Mouse (Mus musculus): ENCODE measurements around the gene Ccdc105. TPM values are rescaled to one million over a fixed set of nuclear protein-coding genes. Genes with fewer than 3 reads are reported as not detected.

The Ccdc105 gene
- total RNA-seq (2021), result not detected in 2 replicates
- long read RNA-seq, result 0 reads

DNA sequence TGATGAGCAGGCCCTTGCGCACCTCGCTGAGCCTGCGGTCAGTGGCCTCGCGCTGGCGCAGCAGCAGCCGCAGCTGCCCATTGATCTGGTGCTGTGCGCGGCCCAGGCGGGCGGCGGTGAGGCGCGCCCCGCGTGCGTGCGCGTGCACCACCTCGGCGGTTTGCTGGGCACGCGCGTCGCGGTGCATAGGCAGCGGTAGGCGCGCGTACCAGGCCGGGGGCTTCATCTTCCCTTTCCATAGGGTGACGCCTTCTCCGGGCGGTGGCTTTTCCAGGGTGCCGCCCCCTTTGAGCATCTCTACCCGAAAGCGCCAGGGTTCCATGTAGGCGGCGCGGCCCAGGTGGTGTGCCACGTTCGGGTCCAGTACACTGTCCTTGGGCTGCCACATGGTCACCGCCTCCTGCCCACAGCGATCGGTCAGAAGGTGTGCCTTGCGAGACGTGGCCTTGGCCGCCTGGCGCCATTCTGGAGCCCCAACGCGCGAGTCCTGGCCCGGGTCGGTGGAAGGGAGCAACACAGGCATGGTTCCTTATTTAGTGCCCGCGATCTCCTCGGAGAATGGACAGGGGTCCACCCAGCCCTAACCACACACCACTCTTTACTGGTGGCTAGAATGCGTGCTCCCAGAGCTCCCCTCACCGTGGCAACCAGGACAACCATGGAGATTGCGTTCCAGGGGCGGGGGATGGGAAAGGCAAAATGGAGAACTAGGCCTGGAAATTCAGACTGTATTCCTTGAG lies at the start of gene Ccdc105:
TSS of gene Ccdc105 (minus strand) at position 614 of the 740 bp plus-strand sequence.
- DNase-seq, result peak; percentile 62

DNA sequence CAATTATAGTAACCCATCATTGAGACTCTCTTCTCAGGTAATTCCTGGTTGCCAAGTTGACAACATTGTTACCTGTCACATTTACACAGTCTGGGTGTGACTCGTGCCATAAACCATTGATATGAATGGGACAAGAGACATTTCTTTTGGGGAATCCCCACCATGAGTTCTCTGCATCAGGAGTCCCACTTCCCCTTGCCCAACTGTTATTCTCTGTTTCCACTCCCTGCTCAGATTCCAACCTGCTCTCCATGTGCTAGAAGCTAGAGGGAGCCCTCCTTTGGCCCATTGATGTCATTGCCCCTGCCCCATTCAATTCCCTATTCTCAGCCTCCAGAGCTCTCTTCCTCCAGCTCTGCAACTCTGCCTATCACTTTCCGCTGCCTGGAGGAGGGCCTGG lies 48.6 kb upstream of the Ccdc105 start:
- no peak for DNase-seq

DNA sequence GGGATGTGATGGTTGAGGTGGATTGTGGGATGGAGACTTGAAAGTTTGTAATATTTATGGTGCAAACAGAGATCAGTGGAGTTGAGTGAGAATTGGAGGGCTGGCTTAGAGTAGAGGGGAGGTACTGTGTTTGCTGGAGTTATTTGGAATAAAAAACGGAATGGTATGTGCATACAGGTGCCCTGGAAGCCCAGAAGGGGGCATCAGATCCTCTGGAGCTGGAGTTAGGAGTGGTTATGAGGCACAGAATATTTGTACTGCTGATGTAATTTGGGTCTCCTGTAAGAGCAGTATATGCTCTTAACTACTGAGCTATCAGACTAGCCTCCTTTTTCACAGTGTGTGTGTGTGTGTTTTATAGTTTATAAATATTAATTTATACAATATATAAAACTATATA lies 37.7 kb upstream of the Ccdc105 start:
- no peak for DNase-seq

DNA sequence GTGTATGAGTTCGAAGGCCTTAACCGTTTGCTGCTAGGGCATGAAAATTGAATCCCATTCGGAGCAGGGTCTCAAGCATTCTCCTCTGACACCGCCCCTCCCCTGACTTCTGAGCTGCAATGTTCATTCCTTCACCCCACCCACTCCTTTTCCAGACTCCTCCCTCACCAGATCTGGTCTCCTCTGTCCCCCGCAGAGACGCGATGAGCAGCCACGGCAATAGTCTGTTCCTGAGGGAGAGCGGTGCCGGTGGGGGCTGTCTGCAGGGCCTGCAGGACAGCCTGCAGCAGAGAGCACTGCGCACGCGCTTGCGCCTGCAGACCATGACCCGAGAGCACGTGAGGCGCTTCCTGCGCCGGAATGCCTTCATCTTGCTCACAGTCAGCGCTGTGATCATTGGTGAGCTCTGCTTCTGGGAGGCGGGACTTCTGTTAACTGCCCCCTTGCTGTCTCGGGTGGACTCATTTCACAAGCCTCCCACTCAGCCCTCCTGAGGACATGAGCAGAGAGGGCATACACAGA lies 34.8 kb upstream of the Ccdc105 start:
- DNase-seq, result peak; percentile 75

DNA sequence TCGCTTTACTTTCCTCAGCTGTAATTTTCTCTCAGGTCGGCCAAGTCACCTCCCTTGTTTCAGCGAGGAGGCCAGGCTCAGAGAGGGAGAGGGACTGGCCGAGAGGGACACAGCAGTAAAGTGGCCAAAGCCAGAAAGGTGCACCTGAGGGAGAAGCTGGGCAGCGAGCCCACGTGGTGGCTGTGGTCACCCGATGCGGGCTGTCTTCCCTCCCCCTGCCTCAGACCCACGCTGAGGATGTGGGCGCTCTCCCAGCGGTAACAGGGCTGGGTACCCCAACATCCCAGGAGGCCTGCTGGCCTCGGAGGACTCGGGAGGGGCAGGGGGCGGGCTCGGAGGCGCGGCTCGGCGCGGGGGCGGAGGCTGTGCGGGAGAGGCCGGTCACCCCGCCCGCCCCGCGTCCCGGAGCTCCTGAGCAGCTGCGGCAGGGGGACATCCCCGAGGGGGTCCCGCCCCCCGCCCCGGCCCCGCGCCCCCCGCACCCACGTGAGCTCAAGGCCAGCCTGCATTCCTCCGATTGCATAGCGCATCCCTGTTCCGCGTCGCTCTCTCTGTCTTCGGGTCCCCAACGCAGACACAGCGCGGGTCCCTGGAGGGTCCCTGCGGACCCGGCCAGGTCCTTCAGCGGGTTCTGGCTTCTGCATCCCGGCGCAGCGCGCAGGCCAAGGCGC lies 27.3 kb upstream of the Ccdc105 start, which contains the start of gene Slc1a6:
TSS of gene Slc1a6 (plus strand) at position 516 of the 671 bp plus-strand sequence.
- DNase-seq, result peak; percentile 59

DNA sequence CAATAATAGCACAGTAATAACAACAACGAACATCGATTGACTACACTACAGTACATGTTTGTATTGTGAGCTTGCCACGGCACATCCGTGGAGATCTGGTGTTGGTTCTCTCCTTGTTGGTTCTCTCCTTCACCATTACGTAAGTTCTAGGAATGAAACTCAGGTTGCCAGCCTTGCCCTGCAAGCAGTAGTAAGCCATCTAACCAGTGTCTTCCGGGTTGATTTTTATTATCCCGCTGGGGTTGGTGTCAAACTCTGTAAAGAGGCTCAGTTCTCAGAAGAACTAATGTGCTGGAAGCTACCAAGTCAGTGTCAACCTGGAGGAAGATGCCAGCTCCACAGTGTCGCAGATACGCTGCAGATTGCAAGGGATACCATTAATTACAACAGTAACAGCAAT lies 26.7 kb upstream of the Ccdc105 start:
- DNase-seq, result no peak

DNA sequence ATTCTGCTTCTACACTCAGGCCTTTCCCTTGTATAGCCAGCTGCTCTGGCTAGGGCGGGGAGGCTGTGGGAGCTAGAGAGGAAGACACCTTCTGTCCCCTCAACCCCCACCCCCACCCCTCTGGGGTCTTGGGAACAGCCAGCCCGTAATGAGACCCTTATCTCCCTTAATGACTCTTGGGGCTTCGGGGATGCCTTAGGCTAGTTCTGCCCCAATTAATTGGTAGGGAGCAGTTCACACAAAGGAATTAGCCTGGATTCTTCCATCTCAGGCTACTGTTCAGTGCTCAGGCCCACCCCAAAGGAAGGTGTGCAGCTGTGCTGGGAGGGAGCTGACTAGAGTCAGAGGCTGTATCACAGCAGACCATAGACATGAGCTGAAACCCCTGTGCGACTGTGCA lies 23.0 kb upstream of the Ccdc105 start:
- DNase-seq, result no peak

DNA sequence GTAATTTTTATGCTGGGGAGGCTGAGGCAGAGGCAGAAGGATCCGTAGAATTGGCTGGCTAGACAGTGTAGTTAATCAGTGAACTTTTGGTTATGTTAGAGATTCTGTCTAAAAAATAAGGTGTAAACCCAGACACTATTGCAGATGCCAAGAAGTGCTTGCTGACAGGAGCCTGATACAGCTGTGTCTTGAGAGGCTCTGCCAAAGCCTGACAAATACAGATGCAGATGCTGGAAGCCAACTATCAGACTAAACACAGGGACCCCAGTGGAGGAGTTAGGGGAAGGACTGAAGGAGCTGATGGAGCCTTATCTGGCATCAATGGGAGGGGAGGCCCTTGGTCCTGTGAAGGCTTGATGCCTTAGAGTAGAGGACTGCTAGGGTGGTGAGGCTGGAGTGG lies 12.7 kb upstream of the Ccdc105 start:
- DNase-seq, result no peak

DNA sequence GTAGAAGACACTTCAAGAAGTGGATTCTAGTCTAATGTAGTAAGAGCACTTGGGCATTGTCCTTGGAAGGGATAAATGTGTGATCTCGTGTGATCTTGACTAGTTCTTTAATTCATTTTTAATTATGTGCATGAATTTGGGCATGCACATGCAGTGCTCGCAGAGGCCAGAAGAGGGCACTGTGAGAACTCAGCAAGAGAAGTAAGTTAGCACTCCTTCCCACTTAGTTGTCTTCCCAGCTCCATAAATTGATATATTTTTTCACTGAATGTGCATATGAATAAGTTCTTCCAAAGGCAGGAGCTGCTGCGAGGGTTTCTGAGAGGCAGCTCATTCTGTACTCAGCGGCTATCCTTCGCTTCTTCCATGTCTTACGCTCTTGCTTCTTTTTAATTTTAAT lies 3.2 kb upstream of the Ccdc105 start:
- peak; percentile 65 for DNase-seq

DNA sequence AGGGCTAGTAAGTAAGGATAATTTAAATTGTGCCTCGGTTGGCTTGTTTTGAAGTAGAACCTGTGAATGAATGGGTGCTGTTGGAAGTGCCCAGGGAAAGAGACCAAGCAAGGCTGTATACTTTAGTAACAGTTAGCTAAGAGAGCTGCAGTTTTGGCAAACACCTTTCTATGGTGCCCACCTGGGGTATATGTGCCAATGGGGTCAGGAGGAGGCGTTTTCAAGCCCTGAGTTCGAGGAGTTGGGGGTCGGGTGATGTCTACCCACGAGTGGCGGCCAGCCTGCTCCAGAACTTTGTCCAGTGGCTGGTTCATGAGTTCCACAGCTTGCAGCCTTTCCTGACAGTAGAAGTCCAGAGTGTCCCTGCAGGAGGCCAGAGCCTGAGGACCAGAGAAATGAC lies 3.9 kb downstream of the Ccdc105 start:
- no peak for DNase-seq

DNA sequence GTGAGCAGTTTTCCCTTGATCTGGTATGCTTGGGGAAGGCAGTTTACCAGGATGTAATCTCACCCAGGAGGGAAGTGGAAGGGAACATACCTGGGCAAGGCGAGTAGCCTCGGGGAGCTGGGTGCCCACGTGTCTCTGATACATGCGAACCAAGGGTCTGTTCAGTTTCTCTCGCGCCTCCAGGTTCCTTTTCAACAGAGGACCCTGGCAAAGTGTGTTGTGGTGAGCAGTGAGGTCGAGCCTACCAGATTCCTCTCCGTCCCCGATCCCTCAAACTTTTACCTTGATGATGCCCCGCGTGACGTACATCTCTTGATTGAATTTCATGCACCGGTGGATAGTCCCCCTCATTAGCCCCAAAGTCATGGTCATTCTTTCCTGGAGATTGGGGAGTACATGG lies 4.7 kb downstream of the Ccdc105 start:
- no peak for DNase-seq

DNA sequence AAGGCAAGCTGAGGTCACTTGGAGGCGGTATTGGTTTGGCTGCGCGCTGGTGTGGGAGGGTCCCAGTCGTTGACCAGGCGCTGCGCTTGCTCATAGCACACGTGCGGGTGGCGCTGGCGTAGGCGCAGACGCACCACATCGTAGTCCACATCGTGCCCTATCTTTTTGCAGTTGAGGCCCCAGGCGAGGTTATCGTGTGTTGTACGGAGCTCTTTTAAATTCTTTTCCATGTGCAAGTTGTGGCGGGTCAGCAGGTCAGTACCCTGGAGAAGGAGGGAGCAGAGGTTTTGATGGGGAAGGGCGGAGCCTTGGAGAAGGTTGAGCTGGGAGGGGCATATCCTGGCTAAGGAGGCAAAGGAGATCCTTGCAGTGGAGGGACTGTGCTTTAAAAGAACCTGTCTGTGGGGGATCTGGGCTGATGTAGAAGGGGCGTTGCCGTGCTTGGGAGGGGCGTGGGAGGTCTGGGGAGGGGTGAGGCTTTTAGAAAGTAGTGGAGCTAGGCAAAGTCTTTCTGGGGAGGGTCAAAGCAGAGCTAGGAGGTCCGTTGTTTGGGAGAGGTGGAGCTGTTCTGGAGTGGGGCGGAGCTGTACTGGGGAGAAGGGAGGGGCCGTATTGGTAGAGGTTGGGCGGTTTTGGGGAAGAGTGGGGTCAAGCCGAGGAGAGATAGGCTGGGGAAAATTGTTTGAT lies 5.7 kb downstream of the Ccdc105 start:
- DNase-seq, result no peak

DNA sequence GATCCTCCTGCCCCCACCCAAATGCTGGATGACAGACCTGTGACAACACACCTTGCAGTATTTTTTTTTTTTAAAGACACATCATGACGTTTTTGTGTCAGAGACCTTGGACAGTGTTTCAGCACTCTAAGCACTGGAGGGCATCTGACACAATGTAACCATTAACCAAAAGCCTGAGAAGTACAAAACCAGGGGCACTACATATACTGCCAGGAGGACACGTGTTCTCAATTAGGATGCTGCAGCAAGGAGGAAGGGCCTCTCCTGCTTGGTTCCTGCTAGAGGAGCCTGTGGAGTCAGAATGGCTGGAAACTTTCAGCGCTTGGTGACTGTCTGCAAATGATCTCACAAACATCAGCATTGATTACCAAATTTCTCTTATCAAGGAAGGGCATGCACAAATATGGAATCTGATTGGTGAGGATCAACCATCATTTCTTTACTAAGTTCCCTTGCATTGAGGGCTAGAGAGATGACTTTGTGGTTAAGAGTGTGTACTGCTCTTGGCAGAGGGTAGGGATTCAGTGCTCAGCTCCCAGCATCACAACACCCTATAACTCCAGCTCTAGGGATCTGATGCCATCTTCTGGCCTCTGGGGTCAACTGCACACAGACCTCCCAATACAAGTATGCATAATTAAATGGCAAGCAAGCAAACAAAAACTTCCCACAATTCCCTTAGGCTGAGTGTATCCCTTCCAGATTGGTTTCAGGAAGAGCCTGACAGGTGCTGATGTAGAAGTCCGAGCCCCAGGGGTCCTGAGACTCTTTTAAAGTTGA lies 7.2 kb downstream of the Ccdc105 start:
- no peak for DNase-seq

DNA sequence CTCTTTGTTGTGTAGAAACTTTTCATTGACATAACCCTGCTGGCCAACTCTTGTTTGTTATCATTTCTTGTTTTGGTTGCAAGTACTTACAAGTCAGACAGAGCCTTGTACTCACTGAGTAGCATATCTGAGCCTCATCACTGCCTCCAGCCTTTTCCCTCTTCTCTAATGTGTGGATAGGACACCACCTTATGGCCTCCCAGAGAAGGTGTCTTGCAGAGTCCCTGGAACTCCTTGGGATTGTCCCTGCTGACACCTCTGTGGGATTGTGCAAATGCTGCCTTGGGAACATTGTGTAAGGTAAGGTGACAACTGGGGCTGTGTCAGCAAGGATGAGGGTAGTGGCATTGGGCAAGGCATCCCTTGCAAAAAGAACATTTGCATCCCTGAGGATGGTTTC lies 9.1 kb downstream of the Ccdc105 start:
- DNase-seq, result no peak

DNA sequence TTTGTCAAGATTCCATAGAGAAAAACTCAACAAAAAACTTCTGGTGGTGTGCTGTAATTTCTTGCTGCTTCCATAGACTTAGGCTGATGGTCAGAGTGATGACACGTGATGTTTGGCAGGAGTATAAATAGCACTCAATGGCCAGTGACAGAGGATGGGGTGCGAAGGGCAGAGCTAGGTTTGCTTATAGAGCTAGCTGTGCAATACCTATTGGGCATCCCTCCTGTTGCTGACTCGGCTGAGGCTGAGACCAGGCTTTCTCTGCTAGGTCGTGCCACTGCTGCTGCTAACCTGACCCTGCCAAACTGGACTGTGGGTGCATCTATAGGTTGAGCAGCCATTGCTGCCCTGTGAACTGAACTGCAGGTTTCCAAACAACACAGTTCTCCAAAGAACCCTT lies 13.0 kb downstream of the Ccdc105 start:
- DNase-seq, result no peak

DNA sequence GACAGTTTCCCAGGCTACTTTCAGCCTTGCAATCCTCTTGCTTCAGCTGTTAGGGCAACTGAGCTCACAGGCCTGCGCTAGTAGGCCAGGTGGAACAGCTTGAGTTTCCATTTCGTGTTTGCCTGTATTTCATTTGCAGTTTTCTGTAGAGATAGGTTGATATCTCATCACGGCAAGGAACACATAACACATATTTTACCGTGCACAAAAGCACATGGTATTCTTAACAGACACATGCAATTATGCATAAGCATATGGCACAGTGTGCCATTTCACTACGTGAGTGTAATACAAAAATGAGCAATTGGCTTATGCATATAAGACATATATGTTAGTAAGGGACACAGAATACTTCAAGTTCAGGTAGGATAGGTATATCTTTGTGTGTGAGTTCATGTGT lies 25.0 kb downstream of the Ccdc105 start:
- DNase-seq, result no peak

DNA sequence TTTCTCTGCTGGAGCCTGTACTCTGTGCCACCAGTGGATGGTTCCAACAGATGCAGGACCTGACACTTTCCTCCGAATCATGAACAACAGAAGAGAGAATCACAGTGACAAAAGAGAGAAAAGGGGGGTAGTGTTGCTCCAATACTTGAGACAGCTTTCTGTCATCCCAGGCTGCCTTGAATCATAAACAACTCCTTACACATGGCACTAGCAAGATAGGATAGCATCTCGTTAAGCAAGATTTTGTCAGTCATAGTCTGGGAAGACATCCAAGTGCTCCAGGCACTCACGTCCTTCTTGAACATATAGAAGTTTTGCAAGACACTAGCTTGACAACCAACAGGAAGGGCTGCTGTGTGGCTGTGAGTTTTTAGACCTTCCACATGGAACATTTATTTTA lies 25.8 kb downstream of the Ccdc105 start:
- DNase-seq, result no peak

DNA sequence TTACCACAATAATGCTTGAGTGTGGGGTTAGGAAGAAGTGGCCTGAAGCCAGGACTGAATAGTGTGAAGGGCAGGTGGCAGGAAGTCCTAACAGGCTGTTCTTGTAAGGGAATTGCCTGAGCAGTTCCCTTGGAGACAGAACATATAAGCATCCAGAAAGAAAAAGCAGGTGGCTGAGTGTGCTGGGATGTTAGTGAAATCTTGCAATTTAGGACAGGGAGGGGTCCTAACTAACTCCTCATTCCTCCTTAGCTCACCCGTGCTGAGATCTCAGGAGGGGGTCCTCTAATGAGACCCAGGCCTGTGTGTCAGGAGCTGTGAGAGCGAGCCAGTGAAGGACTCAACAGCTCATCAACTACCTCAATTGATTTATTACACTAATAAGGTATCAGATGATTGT lies 29.4 kb downstream of the Ccdc105 start:
- no peak for DNase-seq

DNA sequence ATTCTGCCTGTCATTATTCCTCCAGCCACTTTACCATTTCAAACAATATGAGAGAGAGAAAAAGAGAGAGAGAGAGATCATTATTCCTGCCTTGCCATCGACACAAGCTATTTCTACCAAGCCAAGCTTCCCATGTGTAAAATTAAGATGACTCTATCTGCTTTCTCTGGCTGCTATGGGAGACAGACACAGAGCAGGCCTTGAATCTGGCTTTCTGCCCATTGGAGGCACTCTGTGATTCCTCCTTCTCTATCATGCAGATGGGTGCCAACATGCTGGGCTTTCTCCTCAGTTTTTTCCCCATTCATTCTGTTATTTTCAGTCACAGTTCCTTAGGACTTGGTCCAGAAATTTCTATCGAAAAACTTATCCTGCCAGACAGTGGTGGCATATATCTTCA lies 30.2 kb downstream of the Ccdc105 start:
- DNase-seq, result no peak

DNA sequence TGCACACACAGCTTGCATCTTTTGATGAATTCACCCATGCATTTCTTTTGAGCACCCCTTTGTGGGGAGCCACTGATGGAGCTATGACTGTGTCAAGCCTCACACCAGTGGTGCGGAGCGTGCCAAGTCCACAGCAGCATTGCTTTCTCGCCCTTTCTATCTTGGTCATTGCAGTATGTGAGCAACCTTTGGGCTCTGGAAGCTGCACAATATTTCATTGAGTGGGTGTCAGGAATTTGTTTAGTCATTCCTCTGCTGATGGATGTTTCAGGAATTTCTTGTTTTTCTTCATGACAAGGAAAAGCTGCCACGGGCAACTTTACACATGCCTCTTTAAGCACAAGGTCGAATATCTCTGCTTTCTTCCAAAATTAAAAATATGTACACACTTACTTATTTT lies 30.8 kb downstream of the Ccdc105 start:
- DNase-seq, result no peak

DNA sequence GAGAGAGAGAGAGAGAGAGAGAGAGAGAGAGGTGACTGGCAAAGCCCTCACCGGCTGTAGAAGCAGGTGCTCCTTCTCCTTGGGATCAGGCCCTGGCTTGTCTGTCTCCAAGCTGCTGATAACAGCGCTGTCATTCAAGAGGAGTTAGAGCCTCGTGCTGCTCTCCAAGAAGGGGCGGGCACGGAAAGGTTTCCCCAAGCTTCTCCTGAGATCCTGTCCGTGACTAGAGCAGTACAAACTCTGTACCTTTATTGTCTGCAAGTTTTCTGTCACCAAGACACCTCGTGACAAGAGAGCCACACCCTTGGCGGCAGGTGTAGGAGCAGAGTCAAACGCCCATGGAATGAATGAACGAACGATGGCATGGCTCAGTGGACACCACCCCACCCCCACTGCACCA lies 34.8 kb downstream of the Ccdc105 start, which contains the start of gene Casp14:
TSS of gene Casp14 (minus strand) at position 239 of the 400 bp plus-strand sequence.
- no peak for DNase-seq

DNA sequence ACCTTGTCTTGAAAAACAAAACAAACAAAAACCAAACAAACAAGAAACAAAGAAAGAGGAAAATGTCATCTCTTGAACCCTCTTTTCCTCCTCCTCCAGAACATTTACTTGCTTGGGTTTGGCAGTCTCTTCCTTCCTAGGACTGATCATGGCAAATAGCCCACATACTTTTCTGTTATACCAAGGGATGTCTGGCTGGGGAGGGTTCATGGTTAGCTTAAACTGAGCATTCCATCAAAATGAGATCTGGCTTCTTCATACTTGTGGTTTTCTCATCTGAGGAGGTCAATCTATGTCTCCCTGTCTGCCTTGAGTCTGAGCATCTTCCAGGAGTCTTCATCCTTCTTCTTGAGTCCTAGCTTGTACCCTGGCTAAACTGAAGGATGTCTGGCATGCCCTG lies 36.6 kb downstream of the Ccdc105 start:
- DNase-seq, result no peak
